Mouse (Mus musculus) thymus, adult 18-20 months (tissue): ENCODE measurements around the gene Tbx20.

Experiments used
- DNase-seq, 2 experiments: peaks; one replicate each; pipeline ENCODE4 v3.0.0; 2022; ENCODE audit warnings: mixed read lengths in 2 of 2

Tbx20 gene

GRCm38 (mm10) chr9:24767056-24767455 is 7.0 kb downstream of the Tbx20 start:
- DNase-seq = no peak

- DNase-seq = no peak
Observed at GRCm38 (mm10) chr9:24765572-24765971, 8.5 kb downstream of the Tbx20 start.

GRCm38 (mm10) chr9:24760461-24760860 is 13.6 kb downstream of the Tbx20 start:
- no peak for DNase-seq

- no peak for DNase-seq
Observed at GRCm38 (mm10) chr9:24744958-24745357, 29.1 kb downstream of the Tbx20 start.

GRCm38 (mm10) chr9:24701246-24701645 is 72.9 kb downstream of the Tbx20 start:
- DNase-seq = no peak

- DNase-seq = no peak
Observed at GRCm38 (mm10) chr9:24696405-24696778, 77.7 kb downstream of the Tbx20 start.

GRCm38 (mm10) chr9:24695700-24696404 is 78.3 kb downstream of the Tbx20 start, which contains the start of gene Dpy19l2:
TSS of gene Dpy19l2 (minus strand) at chr9:24696293.
- DNase-seq = no peak
